ENCODE assay signal across 7 mouse cellular contexts in genomic region chr3:63964100-63964921, GRCm38 (mm10). TPM values are rescaled to one million over a fixed set of nuclear protein-coding genes. Genes with fewer than 3 reads are reported as not detected.
DNase-seq lines count a peak whose midpoint lies in the region; ATAC-seq lines count a peak whose summit lies in the region.

Gene Slc33a1 (minus strand): TSS chr3:63964768.

- H3K9me3 ChIP-seq in embryonic facial prominence, embryonic 12.5 days, result no peaks in the 10 kb centered on the region
- no peaks in the 10 kb centered on the region for H3K9me3 ChIP-seq in limb, embryonic 11.5 days (ENCODE audit: control insufficient read depth, low read length)
- no peaks in the 10 kb centered on the region for H3K9me3 ChIP-seq in midbrain, embryonic 14.5 days (ENCODE audit: control insufficient read depth, low read length)

- no peaks in the 10 kb centered on the region for H3K36me3 ChIP-seq in embryonic facial prominence, embryonic 12.5 days
- no peaks in the 10 kb centered on the region for H3K36me3 ChIP-seq in limb, embryonic 11.5 days (ENCODE audit: control insufficient read depth, insufficient read depth, low read length)
- 0 out of 2 replicates have a peak, but pooled peaks cover 3% of the 10 kb centered on the region for H3K36me3 ChIP-seq in midbrain, embryonic 14.5 days (ENCODE audit: control insufficient read depth, insufficient read depth, low read length)

- no peaks in the 10 kb centered on the region for H3K27me3 ChIP-seq in embryonic facial prominence, embryonic 12.5 days
- H3K27me3 ChIP-seq in limb, embryonic 11.5 days (ENCODE audit: control insufficient read depth, insufficient read depth, low read length), result no peaks in the 10 kb centered on the region
- H3K27me3 ChIP-seq in midbrain, embryonic 14.5 days (ENCODE audit: control insufficient read depth, insufficient read depth, low read length), result no peaks in the 10 kb centered on the region; the same call in none of the 2 replicates

- WGBS in embryonic facial prominence, embryonic 12.5 days, result under 1% methylated on average over 69 of the region's 69 CpGs
- under 1% methylated on average over 69 of the region's 69 CpGs for WGBS in limb, embryonic 11.5 days
- under 1% methylated on average over 69 of the region's 69 CpGs for WGBS in midbrain, embryonic 14.5 days

- ATAC-seq in embryonic facial prominence, embryonic 12.5 days (ENCODE audit: insufficient number of reproducible peaks, insufficient read depth, low FRiP score, low TSS enrichment), result peak; percentile 91
- ATAC-seq in limb, embryonic 11.5 days (ENCODE audit: insufficient number of reproducible peaks, low FRiP score, low TSS enrichment, low read depth), result peak; percentile 95
- peak; percentile 97 for ATAC-seq in midbrain, embryonic 14.5 days (ENCODE audit: low FRiP score, low TSS enrichment)

- peak within 1 kb of the TSS; percentile 72 for H3K4me2 ChIP-seq in embryonic facial prominence, embryonic 12.5 days (replicated peaks)
- H3K4me2 ChIP-seq in limb, embryonic 11.5 days (ENCODE audit: low read depth, severe bottlenecking), result peak within 1 kb of the TSS; percentile 61
- peak within 1 kb of the TSS; percentile 86 for H3K4me2 ChIP-seq in midbrain, embryonic 14.5 days (ENCODE audit: low read length)

- peak within 1 kb of the TSS; percentile 85 for H3K9ac ChIP-seq in embryonic facial prominence, embryonic 12.5 days
- peak within 1 kb of the TSS; percentile 63 for H3K9ac ChIP-seq in limb, embryonic 11.5 days (ENCODE audit: low read length)
- peak within 1 kb of the TSS; percentile 83 for H3K9ac ChIP-seq in midbrain, embryonic 14.5 days (replicated peaks; ENCODE audit: low read length)

- peak within 1 kb of the TSS; percentile 93 for H3K4me3 ChIP-seq in embryonic facial prominence, embryonic 12.5 days
- H3K4me3 ChIP-seq in limb, embryonic 11.5 days (ENCODE audit: low read depth, low read length), result peak within 1 kb of the TSS; percentile 72
- H3K4me3 ChIP-seq in midbrain, embryonic 14.5 days (replicated peaks; ENCODE audit: low read depth, low read length), result peak within 1 kb of the TSS; percentile 90

- H3K27ac ChIP-seq in embryonic facial prominence, embryonic 12.5 days, result peak within 1 kb of the TSS; percentile 88
- H3K27ac ChIP-seq in limb, embryonic 11.5 days (replicated peaks; ENCODE audit: low read depth, low read length), result peak within 1 kb of the TSS; percentile 50; the same call in 1 of the 2 replicates
- H3K27ac ChIP-seq in midbrain, embryonic 14.5 days (replicated peaks; ENCODE audit: low read depth, low read length), result peak within 1 kb of the TSS; percentile 86

- H3K4me1 ChIP-seq in embryonic facial prominence, embryonic 12.5 days, result peaks cover 17% of the 10 kb centered on the region
- H3K4me1 ChIP-seq in limb, embryonic 11.5 days (ENCODE audit: control insufficient read depth, insufficient read depth, low read length), result no peaks in the 10 kb centered on the region
- peaks cover 28% of the 10 kb centered on the region for H3K4me1 ChIP-seq in midbrain, embryonic 14.5 days (ENCODE audit: control insufficient read depth, insufficient read depth, low read length)

- peak; percentile 98 for DNase-seq in adrenal gland, postnatal 25 days
- DNase-seq in heart, adult 11 months, result peak; percentile 100
- peak; percentile 99 for DNase-seq in kidney, adult 18-20 months
- DNase-seq in limb, embryonic 11.5 days (ENCODE audit: low spot score), result peak; percentile 100
- DNase-seq in midbrain, embryonic 14.5 days, result peak; percentile 100
- DNase-seq in spleen, adult 18-20 months, result peak; percentile 92 to 95

RNA-seq across cellular contexts. Expression of gene Slc33a1, which starts in this region (rescaled TPM):
- total RNA-seq in adrenal gland, postnatal 25 days (2021), result 32.9 and 36.9 TPM in 2 replicates
- polyA plus RNA-seq in embryonic facial prominence, embryonic 12.5 days (2016; fragmentation: Nextera tagmentation; extraction: Ambion mirVana), result 16.5 and 17.3 TPM in 2 replicates
- polyA plus RNA-seq in limb, embryonic 11.5 days (2014; fragmentation: Nextera tagmentation; extraction: Ambion mirVana), result 12.1 and 12.3 TPM in 2 replicates
- 19.9 and 20.4 TPM in 2 replicates for polyA plus RNA-seq in midbrain, embryonic 14.5 days (2014; fragmentation: Nextera tagmentation; extraction: Ambion mirVana)

Comparison
In these comparisons a context has a peak if more than half of its experiments do, and no peak if none do; other contexts are left out.
1. Peak in every context shown above with its lines: DNase-seq, ATAC-seq, H3K4me3 ChIP-seq and H3K27ac ChIP-seq.